Mouse (Mus musculus): ENCODE data around the gene 4930447F04Rik.

Gene 4930447F04Rik

GRCm38 (mm10) chrX:66304124-66304523 lies at the start of gene 4930447F04Rik:
Gene 4930447F04Rik (minus strand): TSS chrX:66304224.
- no peak for DNase-seq (ENCODE audit: low read depth)
